Mouse (Mus musculus): ENCODE results near the gene Iqgap1.

GRCm38 (mm10) chr7:80711496-80711895 is 114.3 kb downstream of the Iqgap1 start:
- no peak for TF ChIP-seq POLR2A (IDR thresholded peaks at IDR 0.05; ENCODE audit: borderline replicate concordance, extremely low read depth, insufficient read depth, insufficient read length, poor library complexity, severe bottlenecking)
- no peak for TF ChIP-seq CTCF (IDR thresholded peaks at IDR 0.05; ENCODE audit: borderline replicate concordance, extremely low read depth, insufficient read depth, insufficient read length)

Data from brain, embryonic 14.5 days (tissue).